In genomic region chr17:40821477-40821876, GRCm38 (mm10) we compare ENCODE assay signal across 24 mouse cellular contexts. TPM values are rescaled to one million over a fixed set of nuclear protein-coding genes. Genes with fewer than 3 reads are reported as not detected.
A peak's percentile ranks its signal among the peaks of the same experiment; 100 is the strongest.
DNase-seq lines count a peak whose midpoint lies in the region; ATAC-seq and TF ChIP-seq lines count a peak whose summit lies in the region.
"Had no signal": no experiment of that assay in that cellular context is flagged by ENCODE, and none has a peak within 500 bp of the region (broad histone marks: within the 10 kb centered on the region; RNA-seq: fewer than 3 reads in every experiment).

No protein-coding gene starts in this region.

- no peaks in the 10 kb centered on the region for H3K36me3 ChIP-seq in liver, adult 2 months (ENCODE audit: control insufficient read depth, insufficient read depth, low read length)
- peaks cover 69% of the 10 kb centered on the region for H3K36me3 ChIP-seq in liver, embryonic 12.5 days
- no peaks in the 10 kb centered on the region for H3K36me3 ChIP-seq in lung, embryonic 15.5 days
- H3K36me3 ChIP-seq: limb, embryonic 12.5 days; midbrain, embryonic 15.5 days had no signal

- TF ChIP-seq POLR2A in liver, adult 2 months (IDR thresholded peaks at IDR 0.05; ENCODE audit: extremely low read depth, insufficient read depth, low read length): no peak

- no peaks in the 10 kb centered on the region for H3K27me3 ChIP-seq in liver, adult 2 months (ENCODE audit: control insufficient read depth, insufficient read depth, low read length)
- H3K27me3 ChIP-seq in liver, embryonic 12.5 days (replicated peaks): no peaks in the 10 kb centered on the region
- no peaks in the 10 kb centered on the region for H3K27me3 ChIP-seq in lung, embryonic 15.5 days
- H3K27me3 ChIP-seq: forebrain, embryonic 13.5 days; limb, embryonic 12.5 days; midbrain, embryonic 15.5 days had no signal

- H3K27ac ChIP-seq in liver, adult 2 months (replicated peaks; ENCODE audit: insufficient read depth, low read depth, low read length): no peak overlapping the region
- H3K27ac ChIP-seq in liver, embryonic 12.5 days: peak overlapping the region; percentile 54
- H3K27ac ChIP-seq in lung, embryonic 15.5 days: no peak overlapping the region
- H3K27ac ChIP-seq: forebrain, embryonic 13.5 days; limb, embryonic 12.5 days; midbrain, embryonic 15.5 days had no signal

- WGBS in liver, adult 2 months: 13% methylated on average over 9 of the region's 9 CpGs
- WGBS in liver, embryonic 12.5 days (ENCODE audit: insufficient replicate concordance): 39% methylated on average over 9 of the region's 9 CpGs
- WGBS in lung, embryonic 15.5 days: 38% methylated on average over 9 of the region's 9 CpGs

- H3K9me3 ChIP-seq in liver, embryonic 12.5 days (replicated peaks): no peaks in the 10 kb centered on the region
- no peaks in the 10 kb centered on the region for H3K9me3 ChIP-seq in lung, embryonic 15.5 days
- H3K9me3 ChIP-seq: forebrain, embryonic 13.5 days; limb, embryonic 12.5 days; midbrain, embryonic 15.5 days had no signal

- no peaks in the 10 kb centered on the region for H3K79me2 ChIP-seq in liver, adult 2 months (ENCODE audit: control insufficient read depth, insufficient read depth, low read length)

- no peak for TF ChIP-seq CTCF in liver, adult 2 months (IDR thresholded peaks at IDR 0.05; ENCODE audit: low read depth, low read length)

- no peak for ATAC-seq in liver, embryonic 12.5 days
- peak; percentile 49; the same call in 1 of the 2 replicates for ATAC-seq in lung, embryonic 15.5 days (ENCODE audit: borderline replicate concordance, extremely low read depth, low FRiP score, low TSS enrichment)
- peak; percentile 53 for ATAC-seq in megakaryocyte-erythroid progenitor cell, adult 5-6 weeks (replicated peaks; ENCODE audit: low FRiP score, low TSS enrichment, poor library complexity, severe bottlenecking)
- ATAC-seq: forebrain, embryonic 13.5 days; hindbrain, embryonic 16.5 days; midbrain, embryonic 15.5 days had no signal

- peak; percentile 88 for DNase-seq in liver, adult 2 months (ENCODE audit: extremely low read depth, low read depth, low spot score)
- DNase-seq in liver: no peak
- no peak for DNase-seq in frontal cortex, postnatal 36 days (ENCODE audit: low spot score in 2 of 2)
- DNase-seq in thymus, postnatal 36 days: no peak
- DNase-seq in layer of hippocampus, adult 8-10 months (ENCODE audit: low spot score in 2 of 2): no peak
- DNase-seq: B cell, adult 2 months; cerebellum, adult 9-11 months; heart, adult 18-20 months; heart, postnatal 4 days; right cerebral cortex, postnatal 4 days; thymus, postnatal 4 days had no signal

- no peak overlapping the region for H3K4me3 ChIP-seq in liver, adult 2 months (ENCODE audit: insufficient read depth, low read depth, low read length)
- 0 out of 2 replicates have a peak overlapping the region, but pooled peaks have one; percentile 9 for H3K4me3 ChIP-seq in liver, embryonic 12.5 days
- no peak overlapping the region for H3K4me3 ChIP-seq in lung, embryonic 15.5 days
- H3K4me3 ChIP-seq: forebrain, embryonic 13.5 days; limb, embryonic 12.5 days; midbrain, embryonic 15.5 days had no signal

- H3K4me2 ChIP-seq in liver, embryonic 12.5 days: peak overlapping the region; percentile 32
- no peak overlapping the region for H3K4me2 ChIP-seq in lung, embryonic 15.5 days
- H3K4me2 ChIP-seq: forebrain, embryonic 13.5 days; limb, embryonic 12.5 days; midbrain, embryonic 15.5 days had no signal

- no peak overlapping the region for H3K9ac ChIP-seq in liver, adult 2 months (ENCODE audit: low read depth, low read length)
- H3K9ac ChIP-seq in liver, embryonic 12.5 days: 0 out of 2 replicates have a peak overlapping the region, but pooled peaks have one; percentile 22
- H3K9ac ChIP-seq in lung, embryonic 15.5 days: no peak overlapping the region
- H3K9ac ChIP-seq: forebrain, embryonic 13.5 days; limb, embryonic 12.5 days; midbrain, embryonic 15.5 days had no signal

- peaks cover 3% of the 10 kb centered on the region; the same call in 1 of the 2 replicates for H3K4me1 ChIP-seq in liver, adult 2 months (ENCODE audit: control insufficient read depth, insufficient read depth, low read length)
- H3K4me1 ChIP-seq in liver, embryonic 12.5 days: peaks cover 59% of the 10 kb centered on the region
- no peaks in the 10 kb centered on the region for H3K4me1 ChIP-seq in lung, embryonic 15.5 days
- H3K4me1 ChIP-seq: forebrain, embryonic 13.5 days; limb, embryonic 12.5 days; midbrain, embryonic 15.5 days had no signal

RNA-seq across cellular contexts. Expression of gene Rhag, which starts 10.6 kb away (rescaled TPM):
- not detected in 2 replicates for total RNA-seq in liver, adult 2 months (2014; rRNA removed)
- polyA plus RNA-seq in liver, adult 2 months (2012; rRNA removed): not detected in 2 replicates
- 216 and 219 TPM in 2 replicates for polyA plus RNA-seq in liver, embryonic 12.5 days (2016; fragmentation: Nextera tagmentation; extraction: Ambion mirVana)
- polyA plus RNA-seq in lung, embryonic 15.5 days (2015; fragmentation: Nextera tagmentation; extraction: Ambion mirVana): 0.89 and 1.4 TPM in 2 replicates
- 98.6 and 128 TPM in 2 replicates for total RNA-seq in megakaryocyte-erythroid progenitor cell, adult 5-6 weeks (2014; fragmentation: Nextera tagmentation)
- 54.1 and 79.9 TPM in 2 replicates for total RNA-seq in megakaryocyte-erythroid progenitor cell, adult 5-6 weeks (2017)
- not detected for total RNA-seq in layer of hippocampus, adult 8-10 months (2022)
- total RNA-seq: heart, adult 18-20 months; layer of hippocampus, adult 18-20 months; left cerebral cortex, adult 8-10 months had no signal

RNA-seq across cellular contexts. Expression of gene Crisp2, which starts 14.7 kb away (rescaled TPM):
- 0.20 and 0.74 TPM in 2 replicates for total RNA-seq in liver, adult 2 months (2014; rRNA removed)
- 0.21 TPM in 1 of 2 replicates, not detected in the other for polyA plus RNA-seq in liver, adult 2 months (2012; rRNA removed)
- polyA plus RNA-seq in liver, embryonic 12.5 days (2016; fragmentation: Nextera tagmentation; extraction: Ambion mirVana): 0.08 and 0.17 TPM in 2 replicates
- polyA plus RNA-seq in lung, embryonic 15.5 days (2015; fragmentation: Nextera tagmentation; extraction: Ambion mirVana): not detected in 2 replicates
- 3.8 TPM in 1 of 2 replicates, not detected in the other for total RNA-seq in megakaryocyte-erythroid progenitor cell, adult 5-6 weeks (2014; fragmentation: Nextera tagmentation)
- 3.1 TPM in 1 of 2 replicates, not detected in the other for total RNA-seq in megakaryocyte-erythroid progenitor cell, adult 5-6 weeks (2017)
- not detected for total RNA-seq in layer of hippocampus, adult 8-10 months (2022)
- total RNA-seq: heart, adult 18-20 months; heart, postnatal 4 days; layer of hippocampus, adult 18-20 months; left cerebral cortex, adult 8-10 months; megakaryocyte, adult 5-6 weeks; neutrophil, adult 5-6 weeks had no signal
- polyA plus RNA-seq: forebrain, embryonic 13.5 days; heart, embryonic 14.5 days; hindbrain, embryonic 16.5 days; kidney, embryonic 16.5 days; limb, embryonic 12.5 days; midbrain, embryonic 15.5 days had no signal

RNA-seq across cellular contexts. Expression of gene 9130008F23Rik, which starts 58.9 kb away (rescaled TPM):
- total RNA-seq in liver, adult 2 months (2014; rRNA removed): 0.92 and 0.94 TPM in 2 replicates
- polyA plus RNA-seq in liver, adult 2 months (2012; rRNA removed): 0.12 and 0.32 TPM in 2 replicates
- polyA plus RNA-seq in liver, embryonic 12.5 days (2016; fragmentation: Nextera tagmentation; extraction: Ambion mirVana): 0.71 and 0.75 TPM in 2 replicates
- 4.6 and 4.8 TPM in 2 replicates for polyA plus RNA-seq in lung, embryonic 15.5 days (2015; fragmentation: Nextera tagmentation; extraction: Ambion mirVana)
- 1.9 and 4.0 TPM in 2 replicates for total RNA-seq in megakaryocyte-erythroid progenitor cell, adult 5-6 weeks (2014; fragmentation: Nextera tagmentation)
- total RNA-seq in megakaryocyte-erythroid progenitor cell, adult 5-6 weeks (2017): 0.84 and 14.3 TPM in 2 replicates
- total RNA-seq in layer of hippocampus, adult 8-10 months (2022): under 1 TPM in 1 of 4 experiments, not detected in 3; 0.43 TPM
- total RNA-seq: layer of hippocampus, adult 18-20 months; neutrophil, adult 5-6 weeks had no signal

Comparison
In these comparisons a context has a peak if more than half of its experiments do, and no peak if none do; other contexts are left out.
1. RNA of gene Rhag, which starts 10.6 kb away (total RNA-seq): 54.1 to 128 TPM in megakaryocyte-erythroid progenitor cell, adult 5-6 weeks; not detected in liver, adult 2 months and not detected in layer of hippocampus, adult 8-10 months; every median in the first group is over 10 times any median in the second.